Mouse (Mus musculus) C2C12 (cell line): ENCODE measurements around the gene Klk4. TPM values are rescaled to one million over a fixed set of nuclear protein-coding genes. Genes with fewer than 3 reads are reported as not detected.

ENCODE experiments used
- H3K27me3 ChIP-seq: one replicate; pipeline ENCODE4 v1.6.1; 2011; ENCODE audit not compliant: control insufficient read depth, insufficient read depth, insufficient read length
- H3K36me3 ChIP-seq: one replicate; pipeline ENCODE4 v1.6.1; 2011; ENCODE audit not compliant: control insufficient read depth, insufficient read depth
- H3K4me3 ChIP-seq: one replicate; pipeline ENCODE4 v1.5.1; 2011; ENCODE audit warnings: mild to moderate bottlenecking, control low read depth; ENCODE audit not compliant: poor library complexity, insufficient read depth, severe bottlenecking
- H3K79me2 ChIP-seq: one replicate; pipeline ENCODE4 v1.6.1; 2011; ENCODE audit not compliant: control insufficient read depth, insufficient read depth
- H3K79me3 ChIP-seq: one replicate; pipeline ENCODE4 v1.6.1; 2011; ENCODE audit warnings: low read depth, control low read depth
- H3ac ChIP-seq: one replicate; pipeline ENCODE3; 2011; ENCODE audit warnings: low read depth; ENCODE audit not compliant: control insufficient read depth, insufficient read length
- CEBPB ChIP-seq: IDR thresholded peaks from one replicate; pipeline ENCODE4 v1.6.1; 2011; ENCODE audit warnings: low read depth, mild to moderate bottlenecking, control low read depth, moderate library complexity
- CTCF ChIP-seq: IDR thresholded peaks from one replicate; pipeline ENCODE4 v1.5.1; 2011; ENCODE audit not compliant: control insufficient read depth, insufficient read depth, insufficient read length
- FOSL1 ChIP-seq: IDR thresholded peaks from one replicate; pipeline ENCODE4 v1.8.0; 2011; ENCODE audit warnings: mild to moderate bottlenecking, low read length; ENCODE audit not compliant: poor library complexity, insufficient read depth, severe bottlenecking
- MAX ChIP-seq: IDR thresholded peaks from one replicate; pipeline ENCODE4 v1.6.1; 2011; ENCODE audit warnings: mild to moderate bottlenecking, control low read depth
- MYOD1 ChIP-seq: IDR thresholded peaks from one replicate; pipeline ENCODE4 v1.6.1; 2011; ENCODE audit warnings: low read depth; ENCODE audit not compliant: control insufficient read depth, insufficient read length
- MYOG ChIP-seq: IDR thresholded peaks from one replicate; pipeline ENCODE4 v1.6.1; 2011; ENCODE audit not compliant: control insufficient read depth, insufficient read length; ENCODE audit errors: extremely low read depth
- USF1 ChIP-seq: IDR thresholded peaks from one replicate; pipeline ENCODE4 v1.6.1; 2011; ENCODE audit warnings: low read depth, mild to moderate bottlenecking, control low read depth, moderate library complexity
- polyA plus RNA-seq: library from polyadenylated mRNA; unstranded; fragments of >200 nt; fragmentation: generic; extraction: Trizol; gene quantifications from one replicate; pipeline ENCODE4 v1.2.1, GENCODE M21; 2012; ENCODE audit warnings: missing spikeins

Gene Klk4
- polyA plus RNA-seq, 1 experiment: not detected

DNA sequence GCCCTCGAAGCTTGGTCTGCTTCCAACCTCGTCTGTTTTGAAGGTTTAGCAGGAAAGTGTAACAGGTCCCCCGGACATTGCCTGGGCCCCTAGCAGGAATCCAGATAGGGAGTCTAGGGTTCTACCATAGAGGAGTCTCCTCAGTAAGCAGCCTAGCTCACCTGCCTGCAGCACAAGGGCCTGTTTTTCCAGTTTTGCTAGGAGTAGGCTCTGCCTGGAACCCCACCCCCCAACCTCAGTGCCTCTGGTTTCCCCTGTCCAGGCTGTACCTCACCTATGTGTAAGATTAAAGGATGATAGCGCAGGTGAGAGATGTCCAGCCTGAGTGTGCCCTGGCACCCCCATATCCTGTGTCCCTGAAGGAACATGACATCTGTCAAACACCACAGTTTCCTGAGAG, 4.5 kb upstream of the Klk4 start:
- H3K36me3 ChIP-seq: no peaks in the 10 kb centered on the region
- peaks cover 14% of the 10 kb centered on the region for H3K27me3 ChIP-seq
- H3K4me3 ChIP-seq: no peak overlapping the region
- H3K79me3 ChIP-seq: no peaks in the 10 kb centered on the region
- H3ac ChIP-seq: no peak overlapping the region
- H3K79me2 ChIP-seq: no peaks in the 10 kb centered on the region
- TF ChIP-seq CEBPB (no peak), USF1 (no peak), MAX (no peak), FOSL1 (no peak), MYOD1 (no peak), CTCF (no peak), MYOG (no peak)

GRCm38 (mm10) chr7:43878281-43878680, 2.7 kb upstream of the Klk4 start:
- Histone ChIP-seq H3K36me3 (no peaks in the 10 kb centered on the region), H3K4me3 (no peak overlapping the region), H3K27me3 (peaks cover 11% of the 10 kb centered on the region), H3ac (no peak overlapping the region), H3K79me3 (no peaks in the 10 kb centered on the region), H3K79me2 (no peaks in the 10 kb centered on the region)
- TF ChIP-seq FOSL1 (no peak), CEBPB (no peak), USF1 (no peak), MYOG (no peak), MYOD1 (no peak), MAX (no peak), CTCF (no peak)

DNA sequence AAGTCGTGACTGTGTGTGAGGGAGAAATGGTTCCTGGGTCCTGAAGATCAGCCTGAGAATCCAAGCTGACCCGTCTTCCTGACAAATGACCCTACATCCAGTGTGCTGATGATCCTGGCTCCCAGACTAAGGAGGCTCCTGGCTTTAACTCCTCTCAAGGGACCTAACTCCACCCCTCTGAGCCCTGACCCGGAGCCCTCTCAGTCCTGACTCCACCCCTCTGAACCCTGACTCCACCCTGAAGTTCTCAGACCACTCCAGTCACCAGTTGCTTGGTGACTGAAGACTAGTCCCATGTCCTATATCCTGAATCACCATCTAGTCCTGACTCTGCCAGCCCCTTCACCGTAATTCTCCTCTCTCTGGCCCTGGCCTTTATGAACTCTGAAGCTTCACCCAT, 1.4 kb downstream of the Klk4 start:
- Histone ChIP-seq H3K79me3 (no peaks in the 10 kb centered on the region), H3K36me3 (no peaks in the 10 kb centered on the region), H3K4me3 (no peak overlapping the region), H3ac (no peak overlapping the region), H3K79me2 (no peaks in the 10 kb centered on the region), H3K27me3 (peaks cover 11% of the 10 kb centered on the region)
- TF ChIP-seq CEBPB: no peak
- no peak for TF ChIP-seq MAX
- no peak for TF ChIP-seq MYOG
- no peak for TF ChIP-seq USF1
- no peak for TF ChIP-seq MYOD1
- no peak for TF ChIP-seq CTCF
- no peak for TF ChIP-seq FOSL1

- Histone ChIP-seq H3K4me3 (no peak overlapping the region), H3K79me2 (no peaks in the 10 kb centered on the region), H3ac (no peak overlapping the region), H3K27me3 (peaks cover 11% of the 10 kb centered on the region), H3K79me3 (no peaks in the 10 kb centered on the region), H3K36me3 (no peaks in the 10 kb centered on the region)
- no peak for TF ChIP-seq CTCF
- no peak for TF ChIP-seq MYOG
- TF ChIP-seq CEBPB: no peak
Observed at GRCm38 (mm10) chr7:43882811-43883210, 1.9 kb downstream of the Klk4 start.

- H3K4me3 ChIP-seq: no peak overlapping the region
Observed at GRCm38 (mm10) chr7:43883547-43883946, 2.6 kb downstream of the Klk4 start.

GRCm38 (mm10) chr7:43891365-43891764, 10.4 kb downstream of the Klk4 start:
- Histone ChIP-seq H3K4me3 (no peak overlapping the region), H3K79me3 (no peaks in the 10 kb centered on the region), H3K36me3 (no peaks in the 10 kb centered on the region), H3K27me3 (peaks cover 3% of the 10 kb centered on the region), H3K79me2 (no peaks in the 10 kb centered on the region), H3ac (no peak overlapping the region)
- TF ChIP-seq USF1 (no peak), FOSL1 (no peak), CEBPB (no peak), CTCF (no peak), MYOG (no peak), MYOD1 (no peak), MAX (no peak)

More at GRCm38 (mm10) chr7:43883547-43883946, 2.6 kb downstream of the Klk4 start:
- Histone ChIP-seq H3K79me2 (no peaks in the 10 kb centered on the region), H3K27me3 (peaks cover 11% of the 10 kb centered on the region), H3K36me3 (no peaks in the 10 kb centered on the region), H3K79me3 (no peaks in the 10 kb centered on the region), H3ac (no peak overlapping the region)
- TF ChIP-seq MYOG: no peak
- peak; percentile 38 for TF ChIP-seq CTCF
